Mouse (Mus musculus) midbrain, embryonic 11.5 days (tissue): ENCODE results near the gene Gsap. TPM values are rescaled to one million over a fixed set of nuclear protein-coding genes. Genes with fewer than 3 reads are reported as not detected.
A peak's percentile ranks its signal among the peaks of the same experiment; 100 is the strongest.
"Not testable (repeated sequence)": the region's sequence is repeated elsewhere in the genome, so short reads cannot be mapped to it uniquely, and the experiment has no call there.

Experiments used
- ATAC-seq: fragments of 200-750 bp; cut with Nextera tagmentation; 2 replicates; pipeline ENCODE4 v1.8.0; 2017; ENCODE audit warnings: moderate TSS enrichment, moderate library complexity; ENCODE audit not compliant: low FRiP score
- DNase-seq: peaks from one replicate; pipeline ENCODE4 v3.0.0; 2015; ENCODE audit warnings: low spot score; ENCODE audit errors: missing footprints
- H3K27ac ChIP-seq: fragments of 300-500 bp; sonication (generic); 2 replicates; pipeline ENCODE4 v1.5.1; 2014; ENCODE audit warnings: low read depth, low read length
- H3K27me3 ChIP-seq: fragments of 300-500 bp; sonication (generic); 2 replicates; pipeline ENCODE4 v1.6.1; 2014; ENCODE audit warnings: mild to moderate bottlenecking, low read length, moderate library complexity, mixed read lengths; ENCODE audit not compliant: control insufficient read depth, insufficient read depth
- H3K36me3 ChIP-seq: fragments of 300-500 bp; sonication (generic); 2 replicates; pipeline ENCODE4 v1.6.1; 2014; ENCODE audit warnings: mild to moderate bottlenecking, low read length, moderate library complexity, mixed read lengths; ENCODE audit not compliant: control insufficient read depth, insufficient read depth
- H3K4me1 ChIP-seq: fragments of 300-500 bp; sonication (generic); 2 replicates; pipeline ENCODE4 v1.6.1; 2014; ENCODE audit warnings: low read length; ENCODE audit not compliant: control insufficient read depth, insufficient read depth
- H3K4me2 ChIP-seq: fragments of 300-500 bp; sonication (generic); 2 replicates; pipeline ENCODE4 v1.6.1; 2014; ENCODE audit warnings: mild to moderate bottlenecking, moderate library complexity
- H3K4me3 ChIP-seq: fragments of 300-500 bp; sonication (generic); 2 replicates; pipeline ENCODE4 v1.5.1; 2014; ENCODE audit warnings: low read depth, low read length
- H3K9ac ChIP-seq: fragments of 300-500 bp; sonication (generic); 2 replicates; pipeline ENCODE4 v1.6.1; 2014; ENCODE audit warnings: low read length
- H3K9me3 ChIP-seq: fragments of 300-500 bp; sonication (generic); 2 replicates; pipeline ENCODE4 v1.6.1; 2016; ENCODE audit warnings: low read length; ENCODE audit not compliant: control insufficient read depth
- WGBS: fragments of 180-500 bp; shearing (Covaris S2); extraction: QIAGEN DNeasy Blood & Tissue Kit; methylation state at CpG from one replicate; pipeline ENCODE4 v1.1.7; 2014; 5-methylcytosine and 5-hydroxymethylcytosine counted together
- polyA plus RNA-seq: library from polyadenylated mRNA; unstranded; fragments of >200 nt; fragmentation: Nextera tagmentation; extraction: Ambion mirVana; gene quantifications from 2 replicates; pipeline ENCODE4 v1.2.1, GENCODE M21; 2014

Gene Gsap
- polyA plus RNA-seq, 1 experiment from 2014 or later: 2.4 TPM

- ATAC-seq (no peak), DNase-seq (no peak)
- no peaks in the 10 kb centered on the region for H3K9me3 ChIP-seq
- no peaks in the 10 kb centered on the region for H3K4me1 ChIP-seq
- WGBS: 89% methylated on average over 3 of the region's 3 CpGs
- no peaks in the 10 kb centered on the region for H3K27me3 ChIP-seq
- H3K9ac ChIP-seq: no peak overlapping the region
- H3K27ac ChIP-seq: no peak overlapping the region
- no peak overlapping the region for H3K4me3 ChIP-seq
- H3K4me2 ChIP-seq: no peak overlapping the region
- no peaks in the 10 kb centered on the region for H3K36me3 ChIP-seq
These were observed 128.6 kb downstream of the Gsap start for GRCm38 (mm10) chr5:21314696-21315095.

- H3K27ac ChIP-seq: no peak overlapping the region
- no peak overlapping the region for H3K9ac ChIP-seq
- no peak for DNase-seq
- H3K36me3 ChIP-seq: no peaks in the 10 kb centered on the region
- no peaks in the 10 kb centered on the region for H3K27me3 ChIP-seq
- H3K4me2 ChIP-seq: no peak overlapping the region
- ATAC-seq: no peak
- no peak overlapping the region for H3K4me3 ChIP-seq
- no peaks in the 10 kb centered on the region for H3K9me3 ChIP-seq
- 84% methylated on average over 2 of the region's 2 CpGs for WGBS
- H3K4me1 ChIP-seq: no peaks in the 10 kb centered on the region
These were observed 134.1 kb downstream of the Gsap start for GRCm38 (mm10) chr5:21320138-21320537.

- H3K9ac ChIP-seq: no peak overlapping the region
- H3K27ac ChIP-seq: no peak overlapping the region
- H3K4me1 ChIP-seq: 0 out of 2 replicates have a peak, but pooled peaks cover 5% of the 10 kb centered on the region
- H3K4me3 ChIP-seq: no peak overlapping the region
- 23% methylated on average over 1 of the region's 1 CpGs for WGBS
- DNase-seq (peak; percentile 94), ATAC-seq (0 out of 2 replicates have a peak, but pooled peaks have one; percentile 35)
- H3K27me3 ChIP-seq: no peaks in the 10 kb centered on the region
- H3K9me3 ChIP-seq: no peaks in the 10 kb centered on the region
- no peaks in the 10 kb centered on the region for H3K36me3 ChIP-seq
- no peak overlapping the region for H3K4me2 ChIP-seq
These were observed 140.4 kb downstream of the Gsap start for GRCm38 (mm10) chr5:21326494-21326893.

- H3K36me3 ChIP-seq: no peaks in the 10 kb centered on the region
- H3K27ac ChIP-seq: no peak overlapping the region
- no peak overlapping the region for H3K4me3 ChIP-seq
- no peaks in the 10 kb centered on the region for H3K27me3 ChIP-seq
- DNase-seq: no peak
- H3K4me2 ChIP-seq: no peak overlapping the region
- 0 out of 2 replicates have a peak, but pooled peaks cover 5% of the 10 kb centered on the region for H3K4me1 ChIP-seq
- ATAC-seq: no peak
- H3K9me3 ChIP-seq: no peaks in the 10 kb centered on the region
- H3K9ac ChIP-seq: no peak overlapping the region
- WGBS: 92% methylated on average over 1 of the region's 1 CpGs
These were observed 142.5 kb downstream of the Gsap start for GRCm38 (mm10) chr5:21328560-21328959.

- Histone ChIP-seq H3K27ac (no peak overlapping the region), H3K4me3 (no peak overlapping the region), H3K27me3 (no peaks in the 10 kb centered on the region), H3K36me3 (no peaks in the 10 kb centered on the region), H3K4me2 (no peak overlapping the region), H3K9me3 (no peaks in the 10 kb centered on the region), H3K9ac (no peak overlapping the region), H3K4me1 (0 out of 2 replicates have a peak, but pooled peaks cover 5% of the 10 kb centered on the region)
- peak; percentile 73; the same call in 1 of the 2 replicates for ATAC-seq
- WGBS: 35% methylated on average over 11 of the region's 11 CpGs
- DNase-seq: peak; percentile 88
These were observed 143.9 kb downstream of the Gsap start for GRCm38 (mm10) chr5:21329672-21330665.

GRCm38 (mm10) chr5:21331656-21332055 is 145.6 kb downstream of the Gsap start:
- H3K9me3 ChIP-seq: no peaks in the 10 kb centered on the region
- H3K4me3 ChIP-seq: no peak overlapping the region
- H3K4me1 ChIP-seq: 0 out of 2 replicates have a peak, but pooled peaks cover 5% of the 10 kb centered on the region
- H3K4me2 ChIP-seq: no peak overlapping the region
- no peak for DNase-seq
- H3K27me3 ChIP-seq: no peaks in the 10 kb centered on the region
- H3K9ac ChIP-seq: no peak overlapping the region
- WGBS: 88% methylated on average over 5 of the region's 5 CpGs
- H3K27ac ChIP-seq: no peak overlapping the region
- H3K36me3 ChIP-seq: no peaks in the 10 kb centered on the region
- no peak for ATAC-seq

- no peak overlapping the region for H3K4me2 ChIP-seq
- no peaks in the 10 kb centered on the region for H3K27me3 ChIP-seq
- no peak for ATAC-seq
- H3K4me1 ChIP-seq: 0 out of 2 replicates have a peak, but pooled peaks cover 5% of the 10 kb centered on the region
- no peak overlapping the region for H3K9ac ChIP-seq
- H3K4me3 ChIP-seq: no peak overlapping the region
- H3K9me3 ChIP-seq: no peaks in the 10 kb centered on the region
- H3K36me3 ChIP-seq: no peaks in the 10 kb centered on the region
- 89% methylated on average over 1 of the region's 1 CpGs for WGBS
- H3K27ac ChIP-seq: no peak overlapping the region
- DNase-seq: no peak
These were observed 146.1 kb downstream of the Gsap start for GRCm38 (mm10) chr5:21332119-21332518.

GRCm38 (mm10) chr5:21342265-21342664 is 156.2 kb downstream of the Gsap start:
- not testable (repeated sequence) for H3K27ac ChIP-seq, DNase-seq, H3K36me3 ChIP-seq, H3K4me1 ChIP-seq, H3K27me3 ChIP-seq, H3K9ac ChIP-seq, H3K9me3 ChIP-seq, H3K4me2 ChIP-seq, H3K4me3 ChIP-seq, ATAC-seq

- H3K4me3 ChIP-seq: no peak overlapping the region
- WGBS: 85% methylated on average over 7 of the region's 7 CpGs
- no peaks in the 10 kb centered on the region for H3K9me3 ChIP-seq
- no peaks in the 10 kb centered on the region for H3K36me3 ChIP-seq
- no peak for DNase-seq
- H3K9ac ChIP-seq: no peak overlapping the region
- H3K27ac ChIP-seq: no peak overlapping the region
- no peaks in the 10 kb centered on the region for H3K27me3 ChIP-seq
- ATAC-seq: no peak
- H3K4me1 ChIP-seq: no peaks in the 10 kb centered on the region
- no peak overlapping the region for H3K4me2 ChIP-seq
These were observed 162.3 kb downstream of the Gsap start for GRCm38 (mm10) chr5:21348366-21348765.
